Mouse (Mus musculus) liver, postnatal 0 days (tissue): ENCODE measurements around the gene Sec22c.

Experiments used
- CTCF ChIP-seq: sonication (generic); IDR thresholded peaks from 2 replicates; pipeline ENCODE4 v1.5.1; 2016; ENCODE audit warnings: antibody characterized with exemption, low read depth
- EP300 ChIP-seq: IDR thresholded peaks from 2 replicates; pipeline ENCODE4 v1.6.1; 2016; ENCODE audit warnings: antibody characterized with exemption, low read depth, mild to moderate bottlenecking

DNA sequence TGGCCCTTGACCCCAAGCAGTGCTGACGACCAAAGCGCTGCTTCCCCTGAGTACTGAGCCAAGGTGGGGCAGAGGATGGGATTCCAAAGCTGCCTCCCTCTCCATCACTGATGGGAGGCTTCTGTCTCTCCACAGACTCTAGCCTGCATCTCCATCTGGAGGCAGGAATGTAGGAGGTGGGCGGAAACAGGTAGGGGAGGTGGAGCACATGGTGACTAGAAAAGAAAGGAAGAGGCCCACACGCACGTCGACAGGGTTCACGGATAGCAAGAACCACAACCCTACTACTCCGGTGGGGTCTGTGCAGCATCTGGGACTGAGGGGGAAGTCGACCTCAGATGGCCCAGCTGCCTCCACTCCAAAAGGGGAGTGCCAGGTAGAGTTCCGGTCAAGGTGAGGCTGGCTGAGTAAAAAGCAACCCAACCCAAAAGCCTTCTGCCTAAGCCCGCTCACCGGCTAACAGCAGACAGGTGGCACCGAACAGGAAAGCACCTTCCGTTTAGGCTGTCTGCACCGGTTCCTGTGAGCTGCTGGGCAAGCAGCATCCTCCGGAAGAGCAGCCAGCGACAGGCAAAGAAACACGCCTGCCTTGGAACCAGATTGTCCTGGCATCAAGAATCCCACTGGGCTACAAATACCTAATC, 23.1 kb downstream of the Sec22c start:
- TF ChIP-seq CTCF (no peak), EP300 (no peak)
